Mouse (Mus musculus) fat pad, adult 2 months (tissue): Measurements from ENCODE around the gene Retn.

Experiments used
- DNase-seq: peaks from one replicate; pipeline ENCODE4 v3.0.0-alpha.2; 2011; ENCODE audit warnings: low read depth, low spot score; ENCODE audit errors: extremely low read depth

Retn gene

DNA sequence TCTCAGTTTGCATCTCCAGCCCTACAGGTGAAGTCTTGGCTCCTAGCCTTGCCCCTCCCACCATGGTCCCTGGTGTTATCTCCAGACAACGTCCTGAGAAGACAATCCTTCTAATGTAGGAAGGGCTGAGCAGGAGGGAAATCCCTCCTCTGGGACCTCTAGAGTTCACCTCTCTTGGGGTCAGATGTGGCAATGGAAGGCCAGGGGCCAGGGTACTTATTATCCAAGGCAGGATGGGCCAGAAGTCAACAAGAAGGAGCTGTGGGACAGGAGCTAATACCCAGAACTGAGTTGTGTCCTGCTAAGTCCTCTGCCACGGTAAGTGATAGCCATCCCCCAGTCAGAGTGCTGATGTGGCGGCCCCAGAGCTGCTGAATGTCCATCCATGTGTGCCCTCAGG lies at the start of gene Retn:
Gene Retn (plus strand): TSS at position 245 of the 400 bp plus-strand sequence.
- DNase-seq, result no peak

- DNase-seq, result no peak
These were observed 49.0 kb upstream of the Retn start for GRCm38 (mm10) chr8:3606593-3606992.

- no peak for DNase-seq
These were observed 47.7 kb upstream of the Retn start for GRCm38 (mm10) chr8:3607822-3608221.

DNA sequence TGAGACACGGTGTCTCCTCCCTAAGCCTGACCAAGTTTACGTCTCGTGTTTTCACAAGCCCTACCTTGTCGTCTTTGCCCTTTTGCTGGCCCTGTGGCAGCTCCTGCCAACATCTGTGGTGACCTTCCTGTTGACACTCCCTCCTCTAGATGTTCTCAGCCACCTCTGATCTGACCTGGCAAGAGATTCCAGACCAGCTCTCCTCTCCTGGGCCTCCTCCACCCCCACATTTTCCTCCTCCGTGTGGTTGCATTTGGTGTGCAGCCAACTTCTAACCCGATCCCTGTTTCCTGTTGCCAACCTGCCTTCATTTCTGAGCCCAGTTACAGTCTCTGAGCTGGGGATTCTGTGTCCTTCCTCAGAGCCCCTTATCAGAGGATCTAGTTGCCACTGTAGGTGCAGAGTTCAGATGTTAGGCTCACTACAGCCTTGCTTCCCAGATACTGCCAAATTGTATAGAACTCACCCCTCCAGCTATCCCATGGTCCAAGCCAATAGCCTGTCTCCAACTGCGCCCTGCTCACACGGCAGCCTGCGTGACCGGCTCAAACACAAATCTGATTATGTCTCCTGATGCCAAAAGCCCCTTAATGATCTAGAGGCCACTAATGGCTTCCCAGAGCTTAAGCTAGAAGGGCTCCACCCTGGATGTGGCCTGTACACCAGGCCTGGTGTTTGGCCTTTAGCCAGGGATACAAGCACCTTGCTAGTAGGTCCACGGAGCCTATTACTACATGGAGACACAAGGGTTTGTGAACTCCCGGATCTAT lies 46.3 kb upstream of the Retn start:
- peak; percentile 76 for DNase-seq

DNA sequence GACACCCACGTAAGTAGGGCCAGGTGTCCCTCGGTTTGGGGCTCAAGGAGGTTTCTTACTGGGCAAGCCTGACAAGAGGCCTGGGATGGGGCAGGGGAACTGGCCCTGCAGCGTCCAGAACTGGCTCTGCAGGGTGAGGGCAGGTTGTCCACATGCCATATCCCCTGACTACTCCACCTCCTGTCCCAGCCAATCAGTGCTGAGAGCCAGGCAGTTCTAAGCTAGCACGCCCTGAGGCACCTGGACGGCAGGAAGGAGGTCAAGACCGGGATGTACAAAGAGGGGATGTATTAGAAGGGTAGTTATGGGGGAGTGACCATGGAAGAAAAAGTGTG lies 45.8 kb upstream of the Retn start:
- peak; percentile 66 for DNase-seq

DNA sequence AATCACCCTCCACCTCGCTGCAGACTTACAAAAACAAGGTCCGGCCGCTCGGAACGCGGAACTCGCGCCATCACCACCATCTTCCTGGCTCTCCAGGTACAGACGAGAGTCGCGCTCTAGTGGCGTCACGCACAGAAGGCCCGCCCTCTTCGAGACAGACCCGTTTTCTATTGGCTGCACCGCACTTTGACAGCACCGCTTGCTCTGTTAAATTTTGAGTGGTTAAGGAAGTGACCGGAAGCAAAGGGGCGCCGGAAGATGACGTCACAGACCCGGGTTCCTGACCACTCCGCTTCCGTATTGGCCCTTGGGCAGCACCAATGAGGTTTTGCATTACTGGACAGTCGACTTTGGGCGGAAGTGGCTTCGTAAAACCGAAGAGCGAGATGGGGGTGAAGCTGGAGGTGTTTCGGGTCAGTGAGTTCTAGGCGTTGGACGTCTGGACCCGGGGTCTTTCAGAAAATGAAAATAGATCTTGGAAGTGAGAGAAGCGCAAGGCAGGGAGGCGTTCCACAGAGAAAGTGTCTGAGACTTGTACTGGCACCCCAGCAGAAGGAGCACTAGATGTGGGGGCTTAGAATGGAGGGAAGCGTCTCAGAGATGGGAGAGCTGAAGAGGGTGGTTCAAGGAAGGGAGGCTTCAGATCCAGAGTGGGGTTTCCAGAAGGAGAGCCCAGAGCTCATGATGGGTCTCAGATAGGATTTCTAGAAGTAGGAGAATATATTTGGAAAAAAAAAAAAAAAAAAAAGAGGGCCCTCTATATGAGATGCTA lies 34.2 kb upstream of the Retn start, which contains the start of the genes Xab2 and Pet100:
Gene Xab2 (minus strand): TSS at position 118 of the 772 bp plus-strand sequence.
Gene Pet100 (plus strand): TSS at position 350 of the 772 bp plus-strand sequence.
- peak; percentile 98 for DNase-seq

GRCm38 (mm10) chr8:3622119-3622518 lies 33.5 kb upstream of the Retn start:
- no peak for DNase-seq

GRCm38 (mm10) chr8:3625445-3625844 lies 30.1 kb upstream of the Retn start, which contains the start of gene Pcp2:
Pcp2 (minus strand) TSS chr8:3625545.
- DNase-seq, result no peak

DNA sequence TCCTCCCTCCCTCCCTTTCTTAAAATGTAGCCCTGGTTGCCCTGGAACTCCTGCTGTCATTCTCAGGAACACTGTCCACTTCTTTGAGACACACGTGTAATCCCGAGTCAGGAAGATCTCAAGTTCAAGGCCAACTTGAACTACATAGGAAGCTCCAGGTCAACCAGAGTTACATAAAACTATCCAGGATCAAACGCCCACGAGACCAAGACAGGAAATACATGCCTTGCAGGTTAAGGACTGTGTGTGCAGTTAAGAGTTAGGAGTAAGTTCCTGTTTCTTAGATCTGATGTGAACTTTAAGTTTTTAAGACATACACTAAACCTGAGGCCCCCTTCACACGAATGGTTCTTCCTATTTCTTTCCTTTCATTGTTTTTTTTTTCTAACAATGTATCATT lies 28.6 kb upstream of the Retn start:
- DNase-seq, result no peak

GRCm38 (mm10) chr8:3628014-3628413 lies 27.6 kb upstream of the Retn start:
- DNase-seq, result no peak

DNA sequence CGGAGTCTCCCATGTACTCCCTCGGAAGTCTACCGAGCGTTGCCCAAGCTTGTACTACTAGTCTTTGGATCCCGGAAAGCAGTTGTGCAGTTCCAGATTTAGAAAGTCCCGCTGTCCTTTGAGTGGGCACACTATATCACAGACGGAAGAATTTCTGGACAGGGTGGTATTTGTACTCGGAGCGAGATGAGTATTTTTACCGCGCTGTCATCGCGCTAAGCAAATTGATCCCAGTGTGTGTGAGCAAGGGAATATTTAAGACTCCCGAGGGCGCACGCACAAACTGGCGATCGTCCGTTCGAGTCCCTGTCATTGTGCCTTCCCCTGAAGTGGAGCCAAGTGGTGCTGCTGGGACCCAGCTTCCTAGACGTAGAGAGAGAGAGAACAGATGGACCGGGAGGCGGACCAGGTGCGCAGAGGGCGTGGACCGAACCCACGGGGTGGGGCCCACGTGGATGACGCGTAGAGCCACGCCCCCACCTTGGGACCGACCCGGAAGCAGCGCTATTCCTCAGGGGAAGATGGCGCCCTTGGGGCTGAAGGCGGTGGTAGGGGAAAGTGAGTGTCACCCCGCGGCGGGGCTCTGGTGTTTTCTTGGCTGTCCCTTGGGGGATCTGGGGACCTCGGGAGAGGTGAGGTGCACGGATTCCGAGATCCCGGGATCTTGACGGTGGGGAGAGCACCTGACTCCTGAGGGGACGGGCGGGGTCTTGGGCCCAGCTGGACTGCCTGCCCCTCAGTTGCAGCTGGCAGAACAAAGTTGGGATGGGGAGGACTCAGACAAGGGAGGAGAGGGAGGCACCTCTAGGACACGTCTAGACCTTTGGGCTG lies 24.7 kb upstream of the Retn start, which contains the start of gene Stxbp2:
Gene Stxbp2 (plus strand): TSS at position 309 of the 831 bp plus-strand sequence.
- no peak for DNase-seq

DNA sequence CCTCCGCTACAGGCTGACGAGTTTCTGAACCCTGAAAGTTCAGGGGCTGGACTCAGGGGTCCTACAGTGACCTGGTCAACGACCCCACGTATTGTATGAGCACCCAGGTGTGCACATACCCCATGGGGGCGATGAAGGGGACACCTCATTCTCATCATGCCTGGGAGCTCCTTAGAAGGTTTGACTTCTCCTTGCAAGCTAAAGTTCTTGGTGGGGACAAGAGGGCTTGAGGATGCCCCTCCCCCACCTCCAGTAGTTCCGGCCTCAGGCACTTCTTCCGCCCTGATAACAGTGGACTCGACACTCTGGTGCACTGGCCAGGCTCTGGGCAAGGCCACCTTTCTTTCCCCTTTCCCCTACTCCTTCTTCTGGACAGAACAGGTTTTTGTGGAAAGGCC lies 24.1 kb upstream of the Retn start:
- DNase-seq, result no peak

GRCm38 (mm10) chr8:3645804-3646203 lies 9.8 kb upstream of the Retn start:
- DNase-seq, result no peak

DNA sequence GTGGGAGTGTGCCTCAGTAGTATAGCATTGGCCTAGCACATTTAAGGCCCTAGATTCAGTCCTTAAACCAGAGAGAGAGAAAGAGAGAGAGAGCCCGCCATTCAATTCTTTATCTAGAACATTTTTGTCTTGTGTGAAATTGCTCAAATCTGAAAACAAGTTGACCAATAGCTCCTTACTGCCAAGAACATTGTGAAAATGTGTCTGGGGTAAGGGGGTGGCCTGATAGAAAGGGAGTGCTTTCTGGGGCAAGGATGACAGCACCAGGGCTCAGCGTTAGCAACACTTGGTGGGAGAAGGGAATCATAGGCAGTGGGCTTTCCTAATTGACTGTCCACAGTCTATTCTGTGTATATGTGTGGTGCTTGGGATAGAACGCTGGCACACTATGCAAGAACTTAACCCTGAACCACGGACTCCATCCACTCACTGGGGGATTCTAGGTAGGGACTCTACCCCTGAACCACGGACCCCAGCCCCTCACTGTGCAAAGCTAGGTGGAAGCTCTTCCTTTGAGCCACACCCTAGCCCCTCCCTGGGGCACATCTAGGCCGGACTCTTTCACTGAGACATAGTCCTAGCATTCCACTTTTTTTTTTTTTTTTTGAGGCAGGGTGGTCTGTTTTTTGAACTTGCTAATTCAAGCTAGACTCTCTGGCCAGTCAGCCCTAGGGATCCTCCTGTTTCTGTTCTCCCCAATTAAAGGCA lies 8.6 kb upstream of the Retn start:
- no peak for DNase-seq

DNA sequence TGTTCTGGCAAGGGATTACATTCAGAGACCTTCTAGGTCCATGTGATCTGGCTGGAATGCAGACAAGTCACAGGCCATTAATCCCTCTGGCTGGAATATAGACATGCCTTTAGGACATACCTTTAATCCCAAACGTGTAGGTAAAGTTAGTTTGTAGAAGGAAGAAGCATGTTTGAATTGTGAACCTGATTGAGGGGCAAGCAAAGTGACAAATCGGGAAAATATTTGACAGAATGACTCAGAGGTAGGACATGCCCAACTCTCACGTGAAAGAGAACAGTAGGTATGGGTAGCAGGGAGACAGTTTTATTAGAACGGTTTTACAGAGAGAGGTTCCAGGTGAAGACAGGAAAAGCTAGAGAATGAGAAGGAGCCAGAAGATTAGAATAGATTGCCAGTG lies 8.0 kb upstream of the Retn start:
- no peak for DNase-seq

GRCm38 (mm10) chr8:3648268-3648667 lies 7.3 kb upstream of the Retn start:
- DNase-seq, result no peak

GRCm38 (mm10) chr8:3648990-3649389 lies 6.6 kb upstream of the Retn start:
- no peak for DNase-seq

GRCm38 (mm10) chr8:3652845-3653244 lies 2.7 kb upstream of the Retn start:
- no peak for DNase-seq

DNA sequence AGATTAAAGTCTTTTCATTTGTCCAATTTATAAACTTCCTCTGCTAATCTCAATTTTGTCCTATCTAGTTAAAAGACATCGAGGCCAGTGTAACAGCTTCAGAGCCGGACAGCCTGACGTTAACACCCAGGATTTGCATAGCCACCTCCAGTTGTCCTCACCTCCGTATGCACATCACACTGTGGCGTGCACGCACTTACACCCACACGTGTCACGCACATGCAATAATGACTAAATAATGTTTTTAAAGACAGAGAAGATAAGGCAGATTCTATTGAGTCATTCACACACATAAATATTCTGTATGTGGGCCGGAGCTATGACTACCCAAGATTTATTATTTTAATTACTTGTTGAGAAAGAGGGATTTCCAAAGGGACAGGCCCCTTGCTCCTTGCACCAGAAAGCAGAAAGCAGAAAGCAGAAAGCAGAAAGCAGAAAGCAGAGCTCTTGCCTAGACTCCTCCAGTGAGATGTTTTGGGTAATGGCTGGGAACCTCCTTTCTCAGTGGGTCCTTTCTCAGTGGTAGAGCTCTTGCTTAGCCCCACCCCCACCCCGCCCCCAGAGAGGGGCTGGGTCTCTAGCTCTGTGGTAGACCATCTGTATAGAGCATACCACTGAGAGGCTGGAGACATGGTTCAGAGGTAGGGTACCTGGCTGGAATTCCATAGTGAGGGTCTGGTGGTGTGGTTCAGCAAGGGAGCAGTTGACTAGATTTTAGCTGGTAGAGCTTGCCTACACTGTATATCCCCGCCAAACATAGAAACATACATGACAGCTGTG lies 653 bp upstream of the Retn start:
- DNase-seq, result no peak
